Mouse (Mus musculus) olfactory bulb, adult 2 months (tissue): ENCODE data around the gene Maml1.

Experiments used
- CTCF ChIP-seq: fragments of 200-500 bp; IDR thresholded peaks from 2 replicates; pipeline ENCODE4 v1.5.1; 2012; ENCODE audit warnings: low read depth, mild to moderate bottlenecking, low read length, moderate library complexity; ENCODE audit not compliant: insufficient read depth
- POLR2A ChIP-seq: fragments of 200-500 bp; IDR thresholded peaks from 2 replicates; pipeline ENCODE4 v1.6.1; 2012; ENCODE audit warnings: mild to moderate bottlenecking, low read depth, low read length, moderate library complexity; ENCODE audit not compliant: insufficient read depth

DNA sequence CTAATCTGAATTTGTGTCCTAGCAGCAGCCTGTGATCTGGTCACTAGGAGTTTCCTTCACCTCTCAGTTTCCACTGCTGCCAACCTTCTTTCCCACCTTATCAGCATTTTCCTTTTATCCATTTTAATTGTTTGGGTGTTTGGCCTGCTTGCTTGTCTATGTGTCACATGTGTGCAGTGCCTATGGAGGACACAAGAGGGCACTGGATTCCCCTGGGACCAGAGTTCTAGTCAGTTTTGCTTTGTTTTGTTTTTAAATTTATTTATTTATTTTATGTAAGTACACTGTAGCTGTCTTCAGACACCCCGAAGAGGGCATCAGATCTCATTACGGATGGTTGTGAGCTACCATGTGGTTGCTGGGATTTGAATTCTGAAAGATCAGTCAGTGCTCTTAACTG, 22.9 kb downstream of the Maml1 start:
- no peak for TF ChIP-seq CTCF
- no peak for TF ChIP-seq POLR2A
